15 mouse cellular contexts compared by ENCODE assay signal in the genomic region with DNA sequence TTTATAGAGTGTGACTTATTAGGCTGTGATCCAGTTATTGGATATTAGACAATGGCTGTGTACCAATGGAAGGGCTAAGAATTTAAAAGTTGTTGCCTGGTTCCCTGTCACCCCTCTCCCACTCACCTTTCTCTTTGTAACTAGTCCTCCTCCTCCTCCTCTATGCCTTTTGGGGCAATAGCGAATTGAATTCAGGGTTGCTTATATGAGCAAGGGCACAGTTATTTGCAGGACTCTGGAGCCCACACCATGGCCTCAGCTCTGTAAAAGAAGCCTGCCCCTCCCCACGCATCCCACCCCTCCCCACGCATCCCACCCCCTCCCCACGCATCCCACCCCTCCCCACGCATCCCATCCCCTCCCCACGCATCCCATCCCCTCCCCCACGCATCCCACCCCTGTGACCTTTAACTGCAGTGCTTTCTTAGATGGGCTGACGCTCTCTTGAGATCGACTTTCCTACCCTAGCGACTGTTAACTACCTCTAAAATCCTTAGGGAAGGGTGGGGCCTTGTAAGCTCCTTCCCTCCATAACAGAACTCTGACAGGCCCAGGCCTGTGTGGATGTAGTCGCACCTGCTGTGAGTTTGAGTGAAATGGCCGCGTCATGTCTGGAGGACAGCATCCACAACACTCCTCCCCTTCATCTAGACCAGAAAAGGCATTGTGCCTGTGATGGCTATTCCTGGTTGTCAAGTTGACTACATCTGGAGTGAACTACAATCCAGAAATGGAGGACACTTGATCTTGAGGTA.
"Had no signal": no experiment of that assay in that cellular context is flagged by ENCODE, and none has a peak within 500 bp of the region (broad histone marks: within the 10 kb centered on the region; RNA-seq: fewer than 3 reads in every experiment).

No protein-coding gene starts in this region.

- H3K9me3 ChIP-seq: liver, embryonic 13.5 days; midbrain, embryonic 13.5 days had no signal

- H3K4me3 ChIP-seq: left cerebral cortex, adult 2 months; liver, embryonic 13.5 days; midbrain, embryonic 13.5 days had no signal

- H3K27me3 ChIP-seq: liver, embryonic 13.5 days; midbrain, embryonic 13.5 days had no signal

- H3K9ac ChIP-seq: liver, embryonic 13.5 days; midbrain, embryonic 13.5 days had no signal

- H3K27ac ChIP-seq: left cerebral cortex, adult 2 months; liver, embryonic 13.5 days; macrophage; midbrain, embryonic 13.5 days; stomach, postnatal 0 days had no signal

- ATAC-seq: midbrain, embryonic 13.5 days had no signal

- DNase-seq: kidney, adult 2 months; kidney, postnatal 10 days; layer of hippocampus, postnatal 36 days; liver, embryonic 13.5 days; lung, adult 2 months; right cerebral cortex, adult 18-20 months; right cerebral cortex, postnatal 14 days; right cerebral cortex, postnatal 4 days; thymus, adult 2 months; thymus, postnatal 14 days; thymus, postnatal 4 days had no signal

- H3K4me2 ChIP-seq: liver, embryonic 13.5 days; midbrain, embryonic 13.5 days had no signal
